Mouse (Mus musculus): ENCODE data around the gene Gm21820. TPM values are rescaled to one million over a fixed set of nuclear protein-coding genes. Genes with fewer than 3 reads are reported as not detected.
"Not testable (repeated sequence)": the region's sequence is repeated elsewhere in the genome, so short reads cannot be mapped to it uniquely, and the experiment has no call there.

Gene Gm21820
- polyA plus RNA-seq (2016; fragmentation: Nextera tagmentation; extraction: Ambion mirVana) = not detected in 2 replicates

DNA sequence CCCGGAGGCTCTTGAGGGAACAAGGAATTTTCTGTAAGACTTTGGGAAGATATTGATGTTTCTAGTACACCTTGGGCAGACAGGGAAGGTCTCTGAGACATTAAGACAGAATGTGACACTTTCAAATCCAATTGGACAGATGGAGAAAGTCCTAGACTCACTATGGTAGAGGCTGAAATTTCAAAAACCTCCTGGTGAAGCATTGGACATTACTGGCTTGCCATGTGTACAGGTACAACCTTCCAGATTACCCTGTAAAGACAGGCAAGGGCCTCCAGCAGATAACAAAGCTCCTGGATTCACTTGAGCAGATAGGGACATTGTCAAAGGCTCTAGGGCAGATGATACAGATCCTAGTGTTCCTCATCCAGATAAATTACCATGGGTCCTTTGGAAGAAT, at the start of gene Gm21820:
Gene Gm21820, minus strand, starts transcription at position 101 of the 400 bp plus-strand sequence.
- ATAC-seq (ENCODE audit: low FRiP score, low read depth); H3K9me3 ChIP-seq: not testable (repeated sequence)
- WGBS = 43% methylated on average over 1 of the region's 1 CpGs

More for the DNA sequence above, at the start of gene Gm21820:
- not testable (repeated sequence) for H3K4me2 ChIP-seq (replicated peaks); H3K27me3 ChIP-seq; H3K27ac ChIP-seq (replicated peaks); H3K4me3 ChIP-seq; H3K9ac ChIP-seq (replicated peaks); H3K4me1 ChIP-seq; H3K36me3 ChIP-seq

Other genes with a start within 250 kb of the Gm21820 start
- not detected in 2 replicates for gene Gm20918, start 205.5 kb downstream of the Gm21820 start, polyA plus RNA-seq (2016; fragmentation: Nextera tagmentation; extraction: Ambion mirVana)